Mouse (Mus musculus) embryonic stem cell, embryonic (primary cell): Measurements from ENCODE around the gene Fam45a.

Experiments used
- CTCF ChIA-PET, 4 experiments: fragments of 300-600 bp in 2 of 4; fragments of 350-600 bp in 2 of 4; sonication (Branson Sonifier 250); formaldehyde crosslinking; loops; one replicate each; lab custom pipeline; 2022; ENCODE audit warnings: inconsistent platforms in 2 of 4; lab: Charles Lee
- POLR2A ChIA-PET, 4 experiments: fragments of 300-600 bp in 2 of 4; fragments of 350-600 bp in 2 of 4; sonication (Branson Sonifier 250); formaldehyde crosslinking; loops; one replicate each; lab custom pipeline; 2022; ENCODE audit warnings: antibody characterized with exemption in 4 of 4, inconsistent platforms in 1 of 4; lab: Charles Lee

Gene Fam45a

GRCm38 (mm10) chr19:60811098-60812035 lies at the start of gene Fam45a:
Gene Fam45a (plus strand): TSS chr19:60811585.
- CTCF ChIA-PET = interaction anchor here in 1 of 4 experiments (0.6 to 1.7 kb wide), 5 partner anchors 16 to 273 kb away, joined by 3 to 6 read pairs (median 3); partner anchors contain the start of gene Grk5
- POLR2A ChIA-PET = interaction anchor here (0.5 to 4.8 kb wide), 50 partner anchors 9 to 416 kb away, joined by 3 to 45 read pairs (median 5); partner anchors contain the start of genes Eif3a (in 4 of the 4), Nanos1 (in 2 of the 4), Cacul1 (in 1 of the 4) and Grk5 (in 1 of the 4)

GRCm38 (mm10) chr19:60773366-60773765 lies 38.0 kb upstream of the Fam45a start:
- CTCF ChIA-PET = no interaction called here
- POLR2A ChIA-PET = interaction anchor here in 2 of 4 experiments (0.6 to 13.8 kb wide), 6 partner anchors 8 to 17 kb away, joined by 3 to 434 read pairs (median 42); partner anchors contain the start of genes Eif3a (in 2 of the 2) and Nanos1 (in 1 of the 2)

- CTCF ChIA-PET = no interaction called here
- POLR2A ChIA-PET = interaction anchor here in 2 of 4 experiments (1.7 to 16.2 kb wide), 9 partner anchors 9 to 61 kb away, joined by 3 to 434 read pairs (median 20); partner anchors contain the start of genes Eif3a (in 2 of the 2) and Nanos1 (in 1 of the 2)
Observed at GRCm38 (mm10) chr19:60782034-60782433, 29.4 kb upstream of the Fam45a start.

- ChIA-PET POLR2A (interaction anchor here in 2 of 4 experiments (0.7 to 16.2 kb wide), 15 partner anchors 11 to 204 kb away, joined by 3 to 434 read pairs (median 6); partner anchors contain the start of genes Cacul1 (in 2 of the 2), Nanos1 (in 2 of the 2) and Fam45a (in 1 of the 2)), CTCF (no interaction called here)
Observed at GRCm38 (mm10) chr19:60784712-60785111, 26.7 kb upstream of the Fam45a start.

GRCm38 (mm10) chr19:60787465-60788150 lies 23.8 kb upstream of the Fam45a start:
- POLR2A ChIA-PET = interaction anchor here (0.6 to 16.2 kb wide), 37 partner anchors 8 to 1816 kb away, joined by 3 to 434 read pairs (median 4); partner anchors contain the start of genes Fam45a (in 3 of the 4), Cacul1 (in 2 of the 4), Nanos1 (in 2 of the 4) and Grk5 (in 1 of the 4)
- CTCF ChIA-PET = interaction anchor here in 2 of 4 experiments (0.6 to 0.7 kb wide), 2 partner anchors 9 to 304 kb away, joined by 3 to 4 read pairs; no protein-coding TSS in a partner anchor

- ChIA-PET POLR2A (interaction anchor here (0.6 to 16.2 kb wide), 42 partner anchors 9 to 1817 kb away, joined by 3 to 434 read pairs (median 4); partner anchors contain the start of genes Fam45a (in 3 of the 4), Nanos1 (in 3 of the 4), Cacul1 (in 2 of the 4) and Zfp950 (in 2 of the 4)), CTCF (interaction anchor here in 1 of 4 experiments (0.7 kb wide), 1 partner anchor 10 kb away, joined by 3 read pairs; no protein-coding TSS in a partner anchor)
Observed at GRCm38 (mm10) chr19:60788214-60788960, 23.0 kb upstream of the Fam45a start.

GRCm38 (mm10) chr19:60789452-60789851 lies 21.9 kb upstream of the Fam45a start:
- POLR2A ChIA-PET = interaction anchor here (0.6 to 16.2 kb wide), 25 partner anchors 10 to 351 kb away, joined by 3 to 434 read pairs (median 8); partner anchors contain the start of genes Fam45a (in 3 of the 4), Nanos1 (in 3 of the 4), Cacul1 (in 1 of the 4) and Grk5 (in 1 of the 4)

GRCm38 (mm10) chr19:60789919-60790506 lies 21.4 kb upstream of the Fam45a start:
- ChIA-PET POLR2A (interaction anchor here (0.8 to 16.2 kb wide), 45 partner anchors 7 to 437 kb away, joined by 3 to 434 read pairs (median 7); partner anchors contain the start of genes Fam45a (in 4 of the 4), Nanos1 (in 3 of the 4), Cacul1 (in 2 of the 4) and Grk5 (in 2 of the 4)), CTCF (interaction anchor here in 1 of 4 experiments (0.7 kb wide), 1 partner anchor 209 kb away, joined by 8 read pairs; the partner anchor contains the start of gene Cacul1)

More at GRCm38 (mm10) chr19:60789452-60789851, 21.9 kb upstream of the Fam45a start:
- CTCF ChIA-PET = interaction anchor here in 1 of 4 experiments (0.7 kb wide), 1 partner anchor 208 kb away, joined by 8 read pairs; the partner anchor contains the start of gene Cacul1

GRCm38 (mm10) chr19:60790551-60791161 lies 20.7 kb upstream of the Fam45a start, which contains the start of gene Eif3a:
Gene Eif3a (minus strand): TSS chr19:60790658.
- POLR2A ChIA-PET = interaction anchor here (0.8 to 16.2 kb wide), 45 partner anchors 8 to 437 kb away, joined by 3 to 434 read pairs (median 6); partner anchors contain the start of genes Fam45a (in 4 of the 4), Nanos1 (in 3 of the 4), Cacul1 (in 2 of the 4) and Grk5 (in 2 of the 4)
- CTCF ChIA-PET = no interaction called here

- POLR2A ChIA-PET = interaction anchor here (0.9 to 16.2 kb wide), 46 partner anchors 8 to 474 kb away, joined by 3 to 434 read pairs (median 6); partner anchors contain the start of genes Fam45a (in 4 of the 4), Nanos1 (in 3 of the 4), Cacul1 (in 2 of the 4) and Grk5 (in 2 of the 4)
- CTCF ChIA-PET = no interaction called here
Observed at GRCm38 (mm10) chr19:60791164-60791563, 20.2 kb upstream of the Fam45a start.

- ChIA-PET CTCF (no interaction called here), POLR2A (interaction anchor here in 2 of 4 experiments (0.6 to 3.5 kb wide), 2 partner anchors 18 to 431 kb away, joined by 3 to 45 read pairs; partner anchors contain the start of gene Fam45a (in 1 of the 2))
Observed at GRCm38 (mm10) chr19:60793170-60793707, 18.1 kb upstream of the Fam45a start.

GRCm38 (mm10) chr19:60795244-60795643 lies 16.1 kb upstream of the Fam45a start:
- POLR2A ChIA-PET = interaction anchor here in 2 of 4 experiments (0.6 to 1.7 kb wide), 13 partner anchors 8 to 214 kb away, joined by 3 to 11 read pairs (median 4); partner anchors contain the start of genes Cacul1 (in 2 of the 2) and Fam45a (in 2 of the 2)
- CTCF ChIA-PET = interaction anchor here in 1 of 4 experiments (1.4 kb wide), 1 partner anchor 17 kb away, joined by 3 read pairs; no protein-coding TSS in a partner anchor

GRCm38 (mm10) chr19:60797415-60797814 lies 14.0 kb upstream of the Fam45a start:
- ChIA-PET CTCF (no interaction called here), POLR2A (interaction anchor here in 1 of 4 experiments (1.0 kb wide), 1 partner anchor 13 kb away, joined by 6 read pairs; no protein-coding TSS in a partner anchor)

- POLR2A ChIA-PET = interaction anchor here in 1 of 4 experiments (1.2 kb wide), 1 partner anchor 10 kb away, joined by 3 read pairs; the partner anchor contains the start of gene Eif3a
Observed at GRCm38 (mm10) chr19:60799867-60800569, 11.4 kb upstream of the Fam45a start.

More at GRCm38 (mm10) chr19:60799867-60800569, 11.4 kb upstream of the Fam45a start:
- CTCF ChIA-PET = no interaction called here
